Mouse (Mus musculus): Measurements from ENCODE around the gene Tekt3. TPM values are rescaled to one million over a fixed set of nuclear protein-coding genes. Genes with fewer than 3 reads are reported as not detected.

Tekt3 gene
- total and polyA plus RNA-seq, 3 experiments = not detected

GRCm38 (mm10) chr11:63138739-63139138 is 77.3 kb downstream of the Tekt3 start:
- no peaks in the 10 kb centered on the region for H3K4me1 ChIP-seq (ENCODE audit: control insufficient read depth in 1 of 2, insufficient read depth in 2 of 2, low read length in 2 of 2)
- H3K9me3 ChIP-seq (replicated peaks; ENCODE audit: insufficient read depth, low read length) = no peaks in the 10 kb centered on the region
- DNase-seq (ENCODE audit: low read depth, low spot score) = no peak
- TF ChIP-seq EP300 (IDR thresholded peaks at IDR 0.05; ENCODE audit: low read depth in 1 of 2, low read length in 2 of 2) (no peak), ZMIZ1 (IDR thresholded peaks at IDR 0.05; ENCODE audit: low read depth, low read length) (no peak), ZNF384 (IDR thresholded peaks at IDR 0.05; ENCODE audit: low read depth, low read length) (no peak), POLR2A (IDR thresholded peaks at IDR 0.05; ENCODE audit: control insufficient read depth in 1 of 2, insufficient read depth in 1 of 2, low read depth in 1 of 2, low read length in 2 of 2, poor library complexity in 1 of 2) (no peak), ELF1 (IDR thresholded peaks at IDR 0.05; ENCODE audit: low read depth, low read length) (no peak), TAL1 (IDR thresholded peaks at IDR 0.05; ENCODE audit: low read length) (no peak), ETS1 (IDR thresholded peaks at IDR 0.05; ENCODE audit: low read depth, low read length) (no peak), RAD21 (IDR thresholded peaks at IDR 0.05; ENCODE audit: low read depth, low read length) (no peak)
- H3K9ac ChIP-seq (ENCODE audit: control insufficient read depth, low read depth, low read length, poor library complexity, severe bottlenecking) = no peak overlapping the region
- H3K79me2 ChIP-seq (ENCODE audit: control insufficient read depth, insufficient read depth, low read length, poor library complexity) = no peaks in the 10 kb centered on the region
- H3K4me3 ChIP-seq (ENCODE audit: control insufficient read depth in 1 of 2, insufficient read depth in 1 of 2, low read depth in 2 of 2, low read length in 2 of 2) = no peak overlapping the region
- no peaks in the 10 kb centered on the region for H3K36me3 ChIP-seq (ENCODE audit: control insufficient read depth in 1 of 2, insufficient read depth in 2 of 2, low read length in 2 of 2)
- H3K27ac ChIP-seq (ENCODE audit: control insufficient read depth, low read depth, low read length) = no peak overlapping the region
- H3K27me3 ChIP-seq (ENCODE audit: control insufficient read depth in 1 of 2, insufficient read depth in 2 of 2, low read length in 2 of 2) = no peaks in the 10 kb centered on the region

GRCm38 (mm10) chr11:63142311-63142710 is 80.9 kb downstream of the Tekt3 start:
- Histone ChIP-seq H3K36me3 (ENCODE audit: control insufficient read depth in 1 of 2, insufficient read depth in 2 of 2, low read length in 2 of 2) (no peaks in the 10 kb centered on the region), H3K4me3 (ENCODE audit: control insufficient read depth in 1 of 2, insufficient read depth in 1 of 2, low read depth in 2 of 2, low read length in 2 of 2) (no peak overlapping the region), H3K27me3 (ENCODE audit: control insufficient read depth in 1 of 2, insufficient read depth in 2 of 2, low read length in 2 of 2) (no peaks in the 10 kb centered on the region), H3K79me2 (ENCODE audit: control insufficient read depth, insufficient read depth, low read length, poor library complexity) (no peaks in the 10 kb centered on the region), H3K9me3 (replicated peaks; ENCODE audit: insufficient read depth, low read length) (no peaks in the 10 kb centered on the region), H3K27ac (ENCODE audit: control insufficient read depth, low read depth, low read length) (no peak overlapping the region), H3K4me1 (ENCODE audit: control insufficient read depth in 1 of 2, insufficient read depth in 2 of 2, low read length in 2 of 2) (no peaks in the 10 kb centered on the region), H3K9ac (ENCODE audit: control insufficient read depth, low read depth, low read length, poor library complexity, severe bottlenecking) (no peak overlapping the region)
- no peak for DNase-seq (ENCODE audit: low read depth, low spot score)
- TF ChIP-seq JUND (IDR thresholded peaks at IDR 0.05; ENCODE audit: low read depth, low read length) (no peak), NRF1 (IDR thresholded peaks at IDR 0.05; ENCODE audit: insufficient read depth, low read depth, low read length, poor library complexity, severe bottlenecking) (no peak), TAL1 (IDR thresholded peaks at IDR 0.05; ENCODE audit: low read length) (no peak), TBP (IDR thresholded peaks at IDR 0.05; ENCODE audit: low read depth, low read length) (no peak), CHD2 (IDR thresholded peaks at IDR 0.05; ENCODE audit: low read length) (no peak), MAFK (IDR thresholded peaks at IDR 0.05; ENCODE audit: borderline replicate concordance, low read depth, low read length) (no peak), ZKSCAN1 (IDR thresholded peaks at IDR 0.05; ENCODE audit: low read depth, low read length) (no peak), CHD1 (IDR thresholded peaks at IDR 0.05; ENCODE audit: low read depth, low read length) (no peak), KAT2A (conservative IDR thresholded peaks at IDR 0.05; ENCODE audit: low read depth, low read length) (no peak), UBTF (IDR thresholded peaks at IDR 0.05; ENCODE audit: borderline replicate concordance, insufficient read depth, low read depth, low read length) (no peak)

Measured in MEL (cell line).